Mouse (Mus musculus): ENCODE results near the gene Gpr45. TPM values are rescaled to one million over a fixed set of nuclear protein-coding genes. Genes with fewer than 3 reads are reported as not detected.
"Not testable (repeated sequence)": the region's sequence is repeated elsewhere in the genome, so short reads cannot be mapped to it uniquely, and the experiment has no call there.

Gene Gpr45
- polyA plus RNA-seq, 1 experiment from 2014 or later: 2.3 TPM

DNA sequence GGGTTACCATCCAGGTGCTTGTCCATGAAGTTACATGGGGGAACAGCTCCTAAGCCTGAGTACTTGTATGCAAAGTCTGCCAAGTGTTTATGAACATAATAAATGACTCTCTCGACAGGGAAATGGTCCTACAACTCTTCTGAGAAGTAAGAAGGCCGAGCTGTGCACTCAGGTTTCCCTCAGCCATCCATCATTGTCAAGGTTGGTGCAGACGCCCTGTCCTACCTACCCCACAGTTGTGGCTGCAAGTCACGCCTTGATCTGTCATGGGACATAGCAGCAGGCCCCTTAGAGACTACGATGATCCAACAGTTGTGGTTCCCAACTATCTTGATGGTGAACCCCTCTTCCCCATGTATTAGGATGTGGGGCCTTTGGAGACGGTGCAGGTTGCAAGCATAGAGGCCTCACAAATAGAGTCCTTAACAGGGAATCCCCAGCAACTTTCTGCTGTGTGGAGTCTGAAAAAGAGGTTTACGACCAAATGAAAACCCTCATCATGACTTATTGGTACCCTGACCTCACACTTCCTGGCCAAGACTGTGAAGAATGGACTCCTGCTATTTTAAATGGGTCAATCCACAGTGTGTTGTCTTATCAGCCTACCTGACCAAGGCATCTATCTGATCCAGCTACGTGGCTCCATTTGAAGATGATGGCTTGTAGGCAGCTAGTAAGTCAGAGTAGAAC is 30.6 kb downstream of the Gpr45 start:
- Histone ChIP-seq H3K9me3 (ENCODE audit: control insufficient read depth) (no peaks in the 10 kb centered on the region), H3K27ac (ENCODE audit: low read depth, low read length) (no peak overlapping the region), H3K4me2 (replicated peaks; ENCODE audit: low read depth) (no peak overlapping the region), H3K4me1 (replicated peaks; ENCODE audit: control insufficient read depth, insufficient read depth, low read length) (no peaks in the 10 kb centered on the region), H3K27me3 (replicated peaks; ENCODE audit: control insufficient read depth, insufficient read depth, low read length) (no peaks in the 10 kb centered on the region), H3K36me3 (ENCODE audit: control insufficient read depth, insufficient read depth) (no peaks in the 10 kb centered on the region), H3K9ac (ENCODE audit: low read depth, low read length) (no peak overlapping the region), H3K4me3 (ENCODE audit: low read depth, low read length) (no peak overlapping the region)
- TF ChIP-seq CTCF (IDR thresholded peaks at IDR 0.05; ENCODE audit: low read depth): no peak
- WGBS: 55% methylated on average over 8 of the region's 8 CpGs
- ATAC-seq: no peak

DNA sequence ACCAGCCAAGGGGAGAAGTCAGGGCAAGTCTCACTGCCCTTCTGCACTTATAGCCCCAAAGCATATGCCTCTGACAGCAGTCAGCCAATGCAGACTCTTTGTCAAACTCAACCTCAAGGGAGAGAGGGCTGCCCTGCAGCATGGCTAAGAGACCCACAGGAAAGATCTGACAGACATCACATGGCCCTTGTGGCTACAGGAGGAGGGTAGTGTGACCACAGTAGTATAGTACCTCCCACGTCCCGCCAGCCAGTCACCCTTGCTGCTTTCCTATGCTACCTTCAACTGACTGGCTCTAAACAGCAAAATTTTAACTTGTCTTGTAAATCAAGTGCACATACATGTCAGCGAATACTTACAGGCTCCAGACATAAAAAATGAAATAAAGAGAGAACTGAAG is 31.4 kb downstream of the Gpr45 start:
- no peak for ATAC-seq
- no peak for TF ChIP-seq CTCF (IDR thresholded peaks at IDR 0.05; ENCODE audit: low read depth)
- Histone ChIP-seq H3K4me1 (replicated peaks; ENCODE audit: control insufficient read depth, insufficient read depth, low read length) (no peaks in the 10 kb centered on the region), H3K36me3 (ENCODE audit: control insufficient read depth, insufficient read depth) (no peaks in the 10 kb centered on the region), H3K27me3 (replicated peaks; ENCODE audit: control insufficient read depth, insufficient read depth, low read length) (no peaks in the 10 kb centered on the region), H3K27ac (ENCODE audit: low read depth, low read length) (no peak overlapping the region), H3K4me2 (replicated peaks; ENCODE audit: low read depth) (no peak overlapping the region), H3K4me3 (ENCODE audit: low read depth, low read length) (no peak overlapping the region), H3K9me3 (ENCODE audit: control insufficient read depth) (no peaks in the 10 kb centered on the region), H3K9ac (ENCODE audit: low read depth, low read length) (no peak overlapping the region)
- WGBS: 88% methylated on average over 3 of the region's 3 CpGs

DNA sequence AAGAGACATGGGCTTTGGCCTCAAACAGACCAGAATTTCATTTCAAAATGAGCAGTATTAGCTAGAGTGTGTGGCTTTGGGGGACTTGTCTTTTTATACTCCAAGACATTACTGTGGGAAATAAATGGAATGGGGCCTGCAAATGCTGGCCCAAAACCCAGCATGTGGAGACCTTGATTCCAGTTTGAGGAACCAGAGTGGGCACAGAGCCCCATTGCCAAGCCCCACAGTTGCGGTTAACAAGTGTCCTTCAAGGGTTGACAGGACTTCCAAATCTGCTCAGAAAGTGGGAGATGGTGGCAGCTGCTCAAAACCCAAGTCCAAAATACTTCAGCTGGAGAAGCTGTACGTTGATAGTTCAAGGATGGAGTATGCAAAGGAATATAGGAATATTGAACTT is 36.3 kb downstream of the Gpr45 start:
- TF ChIP-seq CTCF (IDR thresholded peaks at IDR 0.05; ENCODE audit: low read depth): no peak

DNA sequence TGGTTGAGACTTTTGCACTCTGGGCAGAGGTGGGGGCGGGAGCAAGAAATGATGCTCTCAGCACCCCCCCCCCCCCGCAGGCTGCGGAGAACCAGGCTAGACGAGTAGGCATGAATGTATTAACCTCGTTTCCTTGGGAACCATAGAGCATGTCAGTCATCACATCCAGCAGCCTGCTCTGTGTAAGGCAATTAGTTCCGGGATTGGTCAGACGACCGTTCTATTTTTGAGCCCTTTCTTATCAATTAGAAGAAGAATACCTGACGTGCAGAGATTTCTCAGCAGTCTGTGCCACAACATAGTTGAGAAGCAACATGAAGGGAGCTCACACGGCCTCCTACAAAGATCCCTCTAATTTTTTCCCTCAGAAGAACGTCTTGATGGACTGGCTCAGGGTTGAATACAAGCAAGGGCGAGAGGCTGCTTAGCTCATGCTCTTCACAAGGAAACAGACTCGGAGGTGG is 53.4 kb downstream of the Gpr45 start:
- no peak for ATAC-seq
- Histone ChIP-seq H3K27ac (ENCODE audit: low read depth, low read length) (no peak overlapping the region), H3K9me3 (ENCODE audit: control insufficient read depth) (no peaks in the 10 kb centered on the region), H3K27me3 (replicated peaks; ENCODE audit: control insufficient read depth, insufficient read depth, low read length) (no peaks in the 10 kb centered on the region), H3K4me2 (replicated peaks; ENCODE audit: low read depth) (no peak overlapping the region), H3K4me1 (replicated peaks; ENCODE audit: control insufficient read depth, insufficient read depth, low read length) (no peaks in the 10 kb centered on the region), H3K9ac (ENCODE audit: low read depth, low read length) (no peak overlapping the region), H3K36me3 (ENCODE audit: control insufficient read depth, insufficient read depth) (no peaks in the 10 kb centered on the region), H3K4me3 (ENCODE audit: low read depth, low read length) (no peak overlapping the region)
- no peak for TF ChIP-seq CTCF (IDR thresholded peaks at IDR 0.05; ENCODE audit: low read depth)
- 66% methylated on average over 13 of the region's 13 CpGs for WGBS

More for the DNA sequence above, 36.3 kb downstream of the Gpr45 start:
- H3K9me3 ChIP-seq (ENCODE audit: control insufficient read depth): no peaks in the 10 kb centered on the region
- no peak overlapping the region for H3K9ac ChIP-seq (ENCODE audit: low read depth, low read length)
- no peak overlapping the region for H3K4me3 ChIP-seq (ENCODE audit: low read depth, low read length)
- H3K4me2 ChIP-seq (replicated peaks; ENCODE audit: low read depth): no peak overlapping the region
- H3K36me3 ChIP-seq (ENCODE audit: control insufficient read depth, insufficient read depth): no peaks in the 10 kb centered on the region
- no peaks in the 10 kb centered on the region for H3K27me3 ChIP-seq (replicated peaks; ENCODE audit: control insufficient read depth, insufficient read depth, low read length)
- H3K27ac ChIP-seq (ENCODE audit: low read depth, low read length): no peak overlapping the region
- ATAC-seq: no peak
- H3K4me1 ChIP-seq (replicated peaks; ENCODE audit: control insufficient read depth, insufficient read depth, low read length): no peaks in the 10 kb centered on the region
- WGBS: 83% methylated on average over 2 of the region's 2 CpGs

DNA sequence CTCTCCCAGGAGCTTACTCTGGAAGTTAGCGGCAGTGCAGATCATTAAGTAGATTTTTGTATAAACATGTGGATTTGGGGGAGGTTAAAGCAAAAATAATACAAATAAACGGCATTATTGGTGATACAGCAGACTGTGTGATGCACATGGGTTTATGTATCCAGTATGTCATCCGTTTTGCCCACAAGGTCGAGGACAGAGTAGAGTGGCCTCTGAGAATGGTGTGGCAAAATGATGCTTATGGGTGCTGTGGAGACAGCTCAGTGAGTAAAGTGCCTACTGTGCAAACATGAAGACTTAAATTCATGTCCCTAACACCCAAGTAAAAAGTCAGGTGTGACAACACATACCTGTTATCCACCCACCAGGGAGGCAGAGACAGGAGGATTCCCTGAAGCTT is 53.9 kb downstream of the Gpr45 start:
- Histone ChIP-seq H3K27ac (ENCODE audit: low read depth, low read length) (no peak overlapping the region), H3K27me3 (replicated peaks; ENCODE audit: control insufficient read depth, insufficient read depth, low read length) (no peaks in the 10 kb centered on the region), H3K4me2 (replicated peaks; ENCODE audit: low read depth) (no peak overlapping the region), H3K36me3 (ENCODE audit: control insufficient read depth, insufficient read depth) (no peaks in the 10 kb centered on the region), H3K4me3 (ENCODE audit: low read depth, low read length) (no peak overlapping the region), H3K9ac (ENCODE audit: low read depth, low read length) (no peak overlapping the region), H3K4me1 (replicated peaks; ENCODE audit: control insufficient read depth, insufficient read depth, low read length) (no peaks in the 10 kb centered on the region), H3K9me3 (ENCODE audit: control insufficient read depth) (no peaks in the 10 kb centered on the region)
- no peak for TF ChIP-seq CTCF (IDR thresholded peaks at IDR 0.05; ENCODE audit: low read depth)
- no peak for ATAC-seq
- 82% methylated on average over 4 of the region's 4 CpGs for WGBS

DNA sequence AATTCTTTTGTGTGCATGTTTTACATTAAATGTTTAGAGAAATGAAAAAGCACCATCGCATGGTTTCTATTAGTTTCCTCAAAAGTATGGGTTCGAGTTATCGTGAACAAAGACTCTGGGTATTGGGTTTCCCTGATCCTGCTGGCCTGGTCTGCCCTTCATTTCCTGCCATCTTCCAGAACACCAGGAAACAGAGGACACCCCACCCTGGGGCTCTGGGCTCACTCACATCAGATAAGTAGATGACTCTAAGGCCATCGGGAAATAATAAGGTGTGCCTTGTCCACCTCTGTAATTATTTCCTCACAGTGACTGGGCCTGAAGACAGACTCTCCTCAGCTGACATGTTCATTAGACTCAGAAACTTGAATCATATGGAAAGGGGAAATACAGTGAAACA is 57.8 kb downstream of the Gpr45 start:
- no peak for ATAC-seq
- H3K9ac ChIP-seq (ENCODE audit: low read depth, low read length): no peak overlapping the region
- TF ChIP-seq CTCF (IDR thresholded peaks at IDR 0.05; ENCODE audit: low read depth): no peak
- no peaks in the 10 kb centered on the region for H3K27me3 ChIP-seq (replicated peaks; ENCODE audit: control insufficient read depth, insufficient read depth, low read length)
- H3K9me3 ChIP-seq (ENCODE audit: control insufficient read depth): no peaks in the 10 kb centered on the region
- no peak overlapping the region for H3K27ac ChIP-seq (ENCODE audit: low read depth, low read length)
- 86% methylated on average over 4 of the region's 4 CpGs for WGBS
- H3K4me3 ChIP-seq (ENCODE audit: low read depth, low read length): no peak overlapping the region
- H3K36me3 ChIP-seq (ENCODE audit: control insufficient read depth, insufficient read depth): no peaks in the 10 kb centered on the region
- H3K4me2 ChIP-seq (replicated peaks; ENCODE audit: low read depth): no peak overlapping the region
- H3K4me1 ChIP-seq (replicated peaks; ENCODE audit: control insufficient read depth, insufficient read depth, low read length): no peaks in the 10 kb centered on the region

DNA sequence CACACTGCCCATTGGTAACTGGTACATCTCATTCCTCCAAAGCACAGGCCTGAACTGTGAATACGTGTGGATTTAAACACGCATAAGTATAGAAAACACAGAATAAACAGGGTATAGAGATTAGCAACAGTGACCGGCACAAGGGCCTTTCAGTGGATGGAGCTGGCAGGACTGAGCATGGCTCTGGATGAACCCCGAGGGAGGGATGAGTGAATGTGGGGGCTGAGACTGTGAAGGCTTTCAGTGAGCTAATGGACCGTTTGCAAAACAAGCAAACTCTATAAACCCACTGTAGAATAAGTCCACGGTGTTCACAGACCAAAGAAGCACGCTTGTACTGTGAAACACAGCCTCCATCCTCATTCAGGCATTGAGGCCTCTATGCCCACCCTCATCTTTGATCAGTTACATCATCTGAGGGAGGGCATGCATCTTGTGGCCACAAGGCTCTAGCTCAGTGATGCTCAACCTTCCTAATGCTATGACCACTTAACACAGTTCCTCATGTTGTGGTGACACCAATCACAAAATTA is 62.5 kb downstream of the Gpr45 start:
- ATAC-seq; H3K9ac ChIP-seq (ENCODE audit: low read depth, low read length); H3K27ac ChIP-seq (ENCODE audit: low read depth, low read length); H3K4me1 ChIP-seq (replicated peaks; ENCODE audit: control insufficient read depth, insufficient read depth, low read length); H3K36me3 ChIP-seq (ENCODE audit: control insufficient read depth, insufficient read depth); H3K4me2 ChIP-seq (replicated peaks; ENCODE audit: low read depth); H3K4me3 ChIP-seq (ENCODE audit: low read depth, low read length); H3K27me3 ChIP-seq (replicated peaks; ENCODE audit: control insufficient read depth, insufficient read depth, low read length); H3K9me3 ChIP-seq (ENCODE audit: control insufficient read depth): not testable (repeated sequence)
- 88% methylated on average over 7 of the region's 7 CpGs for WGBS
